Mouse (Mus musculus) hindbrain, embryonic 13.5 days (tissue): ENCODE data around the gene Klc1. TPM values are rescaled to one million over a fixed set of nuclear protein-coding genes. Genes with fewer than 3 reads are reported as not detected.

Experiments used
- ATAC-seq: fragments of 200-750 bp; cut with Nextera tagmentation; 2 replicates; pipeline ENCODE4 v1.8.0; 2017; ENCODE audit warnings: moderate TSS enrichment; ENCODE audit not compliant: low FRiP score
- H3K27ac ChIP-seq: fragments of 300-500 bp; sonication (generic); 2 replicates; pipeline ENCODE4 v1.5.1; 2015; ENCODE audit warnings: inconsistent platforms, mild to moderate bottlenecking, moderate library complexity
- H3K27me3 ChIP-seq: fragments of 300-500 bp; sonication (generic); 2 replicates; pipeline ENCODE4 v1.6.1; 2015; ENCODE audit warnings: mild to moderate bottlenecking, inconsistent platforms
- H3K36me3 ChIP-seq: fragments of 300-500 bp; sonication (generic); 2 replicates; pipeline ENCODE4 v1.6.1; 2015; ENCODE audit warnings: mild to moderate bottlenecking, inconsistent platforms
- H3K4me1 ChIP-seq: fragments of 300-500 bp; sonication (generic); replicated peaks from 2 replicates; pipeline ENCODE4 v1.6.1; 2015; ENCODE audit warnings: inconsistent platforms
- H3K4me2 ChIP-seq: fragments of 300-500 bp; sonication (generic); 2 replicates; pipeline ENCODE4 v1.6.1; 2015; ENCODE audit warnings: inconsistent platforms, mild to moderate bottlenecking, moderate library complexity
- H3K4me3 ChIP-seq: fragments of 300-500 bp; sonication (generic); 2 replicates; pipeline ENCODE4 v1.5.1; 2015; ENCODE audit warnings: mild to moderate bottlenecking, inconsistent platforms
- H3K9ac ChIP-seq: fragments of 300-500 bp; sonication (generic); 2 replicates; pipeline ENCODE4 v1.6.1; 2015; ENCODE audit warnings: mild to moderate bottlenecking, inconsistent platforms
- H3K9me3 ChIP-seq: fragments of 300-500 bp; sonication (generic); 2 replicates; pipeline ENCODE4 v1.6.1; 2016; ENCODE audit warnings: inconsistent platforms
- WGBS: fragments of 180-500 bp; shearing (Covaris S2); methylation state at CpG from one replicate; pipeline ENCODE4 v1.1.7; 2015; 5-methylcytosine and 5-hydroxymethylcytosine counted together
- polyA plus RNA-seq: library from polyadenylated mRNA; unstranded; fragments of >200 nt; fragmentation: Nextera tagmentation; extraction: Ambion mirVana; gene quantifications from 2 replicates; pipeline ENCODE4 v1.2.1, GENCODE M21; 2015

Klc1 gene
- polyA plus RNA-seq, 1 experiment from 2014 or later = 571 TPM

GRCm38 (mm10) chr12:111762620-111763280, 4.1 kb downstream of the Klc1 start:
- WGBS = 88% methylated on average over 13 of the region's 13 CpGs
- Histone ChIP-seq H3K9ac (no peak overlapping the region), H3K36me3 (peaks cover 4% of the 10 kb centered on the region; the same call in 1 of the 2 replicates), H3K4me2 (no peak overlapping the region), H3K27ac (no peak overlapping the region; the same call in 1 of the 2 replicates), H3K4me3 (no peak overlapping the region), H3K4me1 (peaks cover 85% of the 10 kb centered on the region), H3K27me3 (no peaks in the 10 kb centered on the region), H3K9me3 (no peaks in the 10 kb centered on the region)
- ATAC-seq = no peak

DNA sequence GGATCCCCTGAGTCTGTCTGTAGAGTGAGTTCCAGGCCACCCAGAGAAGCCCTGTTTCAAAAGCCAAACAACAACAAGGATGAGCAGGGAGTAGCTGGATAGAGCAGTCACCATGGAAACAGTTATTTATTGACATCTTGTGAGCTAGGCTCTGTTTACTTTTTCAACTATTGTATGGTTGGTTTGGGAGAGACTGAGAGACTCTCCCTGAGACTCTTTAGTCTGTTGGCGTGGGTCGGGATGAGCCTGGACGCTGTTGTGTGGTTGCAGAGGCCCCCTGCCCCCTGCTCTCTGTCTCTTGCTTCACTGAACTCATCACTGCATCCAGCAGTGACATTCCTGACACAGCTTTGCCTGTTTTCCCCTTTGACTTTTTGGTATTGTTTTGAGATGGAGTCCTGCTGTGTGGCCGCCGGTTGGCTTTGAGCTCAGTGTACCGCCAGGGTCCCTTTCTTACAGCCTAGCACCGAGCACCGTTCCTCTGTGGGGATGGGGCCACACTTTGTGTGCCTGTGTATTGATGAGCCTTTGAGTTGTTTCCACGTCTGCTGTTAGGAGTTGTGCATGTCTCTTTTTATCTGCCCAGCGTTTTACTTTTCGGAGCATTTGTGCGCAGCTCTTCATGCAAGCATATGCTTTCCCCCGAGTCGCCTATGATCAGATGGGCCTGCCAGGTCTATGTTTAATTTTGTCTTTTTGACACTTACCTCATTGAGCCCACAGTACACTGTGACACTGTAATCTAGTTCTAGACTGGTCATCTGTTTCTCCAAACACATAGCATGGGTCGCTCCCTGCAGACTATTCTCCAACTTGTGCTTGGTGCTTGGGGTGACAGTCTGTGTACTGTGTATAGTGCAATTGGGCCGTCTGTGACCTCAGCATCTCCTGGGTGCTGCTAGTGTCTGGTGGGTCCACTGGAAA, 7.9 kb downstream of the Klc1 start:
- peaks cover 4% of the 10 kb centered on the region; the same call in 1 of the 2 replicates for H3K36me3 ChIP-seq
- WGBS = 20% methylated on average over 16 of the region's 16 CpGs
- H3K27ac ChIP-seq = 0 out of 2 replicates have a peak overlapping the region, but pooled peaks have one; percentile 40
- ATAC-seq = no peak
- peaks cover 84% of the 10 kb centered on the region for H3K4me1 ChIP-seq
- H3K4me2 ChIP-seq = peak overlapping the region; percentile 33
- H3K27me3 ChIP-seq = no peaks in the 10 kb centered on the region
- H3K9ac ChIP-seq = peak overlapping the region; percentile 63
- no peak overlapping the region for H3K4me3 ChIP-seq
- no peaks in the 10 kb centered on the region for H3K9me3 ChIP-seq

DNA sequence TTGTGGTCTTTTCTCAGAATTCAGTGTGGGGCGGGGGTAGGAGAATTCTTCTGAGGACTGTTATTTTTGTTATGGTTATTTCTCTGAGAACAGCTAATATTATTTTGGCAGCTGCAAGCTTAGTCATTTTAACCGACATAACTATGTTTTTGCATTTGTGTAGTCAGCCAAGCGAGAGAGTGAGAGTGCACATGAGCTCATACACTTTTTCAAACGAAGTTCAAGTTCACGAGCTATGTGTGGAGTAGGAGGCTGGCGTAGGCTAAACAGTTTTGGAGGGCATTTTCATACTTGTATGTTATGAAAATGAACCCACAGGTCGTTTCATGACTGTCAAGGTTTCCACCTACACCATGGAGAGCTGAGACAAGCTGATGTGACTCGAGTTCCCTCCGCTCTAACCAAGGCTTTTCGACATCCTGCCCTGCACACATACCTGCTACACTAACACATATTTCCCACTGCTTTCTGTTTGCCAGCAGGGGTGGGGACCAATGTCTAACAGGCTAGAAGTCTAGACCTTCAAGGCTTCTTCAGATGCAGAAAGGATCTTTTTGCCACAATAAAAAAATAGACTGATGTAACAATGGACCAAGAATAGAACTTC, 9.8 kb downstream of the Klc1 start:
- Histone ChIP-seq H3K4me1 (peaks cover 65% of the 10 kb centered on the region), H3K9ac (no peak overlapping the region), H3K36me3 (peaks cover 17% of the 10 kb centered on the region), H3K27me3 (no peaks in the 10 kb centered on the region), H3K9me3 (no peaks in the 10 kb centered on the region), H3K27ac (no peak overlapping the region), H3K4me2 (no peak overlapping the region), H3K4me3 (no peak overlapping the region)
- 92% methylated on average over 10 of the region's 10 CpGs for WGBS
- ATAC-seq = no peak

DNA sequence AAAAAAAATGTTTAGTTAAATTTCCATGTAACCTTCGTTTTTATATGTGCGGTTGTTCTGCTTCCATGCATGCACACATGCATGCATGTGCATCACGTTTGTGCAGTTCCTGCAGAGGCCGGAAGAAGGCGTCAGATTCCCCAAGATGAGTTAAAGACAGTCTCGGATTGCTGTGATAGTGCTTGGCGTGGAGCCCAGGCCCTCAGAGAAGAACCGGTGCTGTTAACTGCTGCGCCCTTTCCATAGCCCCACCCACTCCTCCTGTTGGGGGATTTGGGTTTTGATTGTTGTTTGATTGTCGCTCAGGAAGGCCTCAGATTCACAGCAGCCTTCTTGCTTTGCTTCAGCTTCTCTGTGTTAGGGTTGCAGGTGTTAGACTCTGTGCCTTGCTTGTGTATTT, 10.7 kb downstream of the Klc1 start:
- H3K9ac ChIP-seq = no peak overlapping the region
- 34% methylated on average over 10 of the region's 10 CpGs for WGBS
- no peaks in the 10 kb centered on the region for H3K27me3 ChIP-seq
- ATAC-seq = no peak
- H3K27ac ChIP-seq = peak overlapping the region; percentile 67
- no peaks in the 10 kb centered on the region for H3K9me3 ChIP-seq
- peaks cover 59% of the 10 kb centered on the region for H3K4me1 ChIP-seq
- H3K4me3 ChIP-seq = no peak overlapping the region
- no peak overlapping the region for H3K4me2 ChIP-seq
- peaks cover 25% of the 10 kb centered on the region for H3K36me3 ChIP-seq

DNA sequence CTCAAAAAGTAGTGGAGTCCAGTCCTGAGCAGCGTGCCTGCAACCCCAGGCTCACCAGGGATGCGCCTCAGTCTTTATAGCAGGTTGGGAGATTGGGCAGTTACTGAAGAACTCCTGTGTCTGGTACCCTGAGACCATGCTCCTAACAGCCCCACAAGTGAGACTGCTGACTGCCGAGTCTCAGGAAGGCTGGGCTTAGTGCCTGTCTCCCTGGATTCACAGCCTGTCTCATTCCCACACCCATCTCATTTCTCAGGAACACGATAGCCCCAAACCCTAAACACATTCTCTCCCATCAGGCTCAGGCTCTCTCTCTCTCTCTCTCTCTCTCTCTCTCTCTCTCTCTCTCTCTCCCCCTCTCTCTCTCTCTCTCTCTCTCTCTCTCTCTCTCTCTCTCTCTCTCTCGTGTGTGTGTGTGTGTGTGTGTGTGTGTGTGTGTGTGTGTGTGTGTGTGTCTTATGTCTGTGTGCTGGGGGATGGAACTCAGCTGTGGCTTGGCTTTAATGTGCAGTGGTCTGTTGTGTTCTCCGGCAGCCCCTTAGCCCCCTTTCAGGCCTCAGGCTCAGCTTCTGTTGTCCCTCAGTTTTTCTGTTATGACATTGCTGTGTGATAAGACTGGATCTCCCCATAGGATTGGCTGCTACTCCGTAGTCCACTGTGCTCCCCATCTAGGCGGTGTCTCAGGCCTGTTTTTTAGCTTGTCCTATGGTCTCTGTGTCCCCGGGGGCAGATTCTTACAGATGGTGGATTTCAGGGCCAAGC, 11.3 kb downstream of the Klc1 start:
- WGBS = 60% methylated on average over 8 of the region's 9 CpGs
- no peaks in the 10 kb centered on the region for H3K27me3 ChIP-seq
- H3K9ac ChIP-seq = peak overlapping the region; percentile 13; the same call in 1 of the 2 replicates
- no peaks in the 10 kb centered on the region for H3K9me3 ChIP-seq
- H3K36me3 ChIP-seq = peaks cover 32% of the 10 kb centered on the region
- peak; percentile 44; the same call in 1 of the 2 replicates for ATAC-seq
- H3K4me2 ChIP-seq = no peak overlapping the region
- H3K27ac ChIP-seq = peak overlapping the region; percentile 67
- H3K4me1 ChIP-seq = peaks cover 58% of the 10 kb centered on the region
- H3K4me3 ChIP-seq = no peak overlapping the region

DNA sequence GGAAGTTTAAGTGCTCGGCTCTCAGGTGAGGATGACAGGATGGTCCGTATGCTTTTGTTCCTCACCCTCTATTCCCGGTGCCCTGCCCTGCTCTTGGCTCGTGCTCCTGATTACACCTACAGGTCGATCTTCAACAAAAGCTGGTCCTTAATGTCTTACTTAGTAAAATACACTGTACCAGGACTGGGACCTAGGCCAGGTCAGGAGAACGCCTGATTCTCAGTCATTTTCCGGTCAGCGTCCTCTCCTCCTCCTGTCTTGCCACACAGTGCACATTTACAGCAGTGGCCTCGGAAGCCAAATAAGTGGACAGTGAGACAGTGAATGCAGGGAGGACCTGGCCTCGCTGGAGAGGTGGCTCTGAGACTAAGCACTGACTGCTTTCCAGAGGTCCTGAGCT, 12.0 kb downstream of the Klc1 start:
- Histone ChIP-seq H3K4me1 (peaks cover 52% of the 10 kb centered on the region), H3K27me3 (no peaks in the 10 kb centered on the region), H3K4me3 (no peak overlapping the region), H3K4me2 (no peak overlapping the region), H3K9me3 (no peaks in the 10 kb centered on the region), H3K9ac (no peak overlapping the region), H3K36me3 (peaks cover 38% of the 10 kb centered on the region), H3K27ac (peak overlapping the region; percentile 62; the same call in 1 of the 2 replicates)
- 92% methylated on average over 10 of the region's 10 CpGs for WGBS
- no peak for ATAC-seq

DNA sequence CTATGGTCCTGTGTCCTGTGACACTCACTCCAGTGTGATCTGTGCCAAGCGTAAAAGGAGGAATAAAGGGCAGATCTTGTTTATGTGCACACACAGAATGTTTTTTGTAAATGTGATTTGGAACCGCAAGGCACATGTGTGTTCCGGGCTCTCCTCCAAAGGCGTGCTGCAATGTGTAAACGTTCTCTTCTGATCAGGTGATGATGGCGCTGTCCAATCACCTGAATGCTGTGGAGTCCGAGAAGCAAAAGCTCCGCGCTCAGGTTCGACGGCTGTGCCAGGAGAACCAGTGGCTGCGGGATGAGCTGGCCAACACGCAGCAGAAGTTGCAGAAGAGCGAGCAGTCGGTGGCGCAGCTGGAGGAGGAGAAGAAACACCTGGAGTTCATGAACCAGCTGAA, 15.5 kb downstream of the Klc1 start:
- H3K9ac ChIP-seq = no peak overlapping the region
- H3K9me3 ChIP-seq = no peaks in the 10 kb centered on the region
- 91% methylated on average over 16 of the region's 16 CpGs for WGBS
- peaks cover 72% of the 10 kb centered on the region for H3K36me3 ChIP-seq
- H3K27ac ChIP-seq = no peak overlapping the region
- H3K27me3 ChIP-seq = no peaks in the 10 kb centered on the region
- H3K4me2 ChIP-seq = no peak overlapping the region
- no peak for ATAC-seq
- H3K4me3 ChIP-seq = no peak overlapping the region
- H3K4me1 ChIP-seq = peaks cover 20% of the 10 kb centered on the region

GRCm38 (mm10) chr12:111774845-111775244, 16.2 kb downstream of the Klc1 start:
- Histone ChIP-seq H3K4me1 (peaks cover 13% of the 10 kb centered on the region), H3K4me2 (no peak overlapping the region), H3K9ac (peak overlapping the region; percentile 13; the same call in 1 of the 2 replicates), H3K9me3 (no peaks in the 10 kb centered on the region), H3K4me3 (no peak overlapping the region), H3K36me3 (peaks cover 79% of the 10 kb centered on the region), H3K27me3 (no peaks in the 10 kb centered on the region), H3K27ac (peak overlapping the region; percentile 19)
- ATAC-seq = 0 out of 2 replicates have a peak, but pooled peaks have one; percentile 39
- 60% methylated on average over 15 of the region's 15 CpGs for WGBS

- H3K9me3 ChIP-seq = no peaks in the 10 kb centered on the region
- H3K4me2 ChIP-seq = no peak overlapping the region
- ATAC-seq = no peak
- peaks cover 5% of the 10 kb centered on the region for H3K4me1 ChIP-seq
- H3K36me3 ChIP-seq = peaks cover 98% of the 10 kb centered on the region
- H3K27ac ChIP-seq = no peak overlapping the region
- H3K27me3 ChIP-seq = no peaks in the 10 kb centered on the region
- WGBS = 91% methylated on average over 13 of the region's 13 CpGs
- no peak overlapping the region for H3K9ac ChIP-seq
- no peak overlapping the region for H3K4me3 ChIP-seq
These were observed 19.3 kb downstream of the Klc1 start for GRCm38 (mm10) chr12:111777919-111778318.

DNA sequence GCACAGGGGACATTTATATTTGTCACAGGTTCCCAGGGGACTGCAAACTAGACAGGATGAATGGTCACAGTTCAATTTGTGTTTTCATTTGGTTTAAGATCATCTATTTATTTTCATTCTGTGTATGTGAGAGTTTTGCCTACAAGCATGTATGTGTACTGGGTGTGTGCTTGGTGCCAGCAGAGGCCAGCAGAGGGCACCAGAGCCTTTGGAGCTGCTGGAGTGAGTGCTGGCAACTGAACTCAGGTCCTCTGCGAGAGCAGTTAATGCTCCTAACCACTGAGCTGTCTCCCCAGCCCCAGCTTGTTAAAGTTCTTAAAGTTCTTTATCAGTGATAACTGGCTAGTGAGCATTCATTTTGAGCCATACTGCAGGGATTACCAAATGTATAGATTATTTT, 20.9 kb downstream of the Klc1 start:
- peaks cover 2% of the 10 kb centered on the region for H3K4me1 ChIP-seq
- no peaks in the 10 kb centered on the region for H3K9me3 ChIP-seq
- H3K36me3 ChIP-seq = peaks cover 98% of the 10 kb centered on the region
- H3K27me3 ChIP-seq = no peaks in the 10 kb centered on the region
- no peak overlapping the region for H3K4me3 ChIP-seq
- no peak overlapping the region for H3K27ac ChIP-seq
- no peak overlapping the region for H3K9ac ChIP-seq
- 96% methylated on average over 1 of the region's 1 CpGs for WGBS
- ATAC-seq = no peak
- no peak overlapping the region for H3K4me2 ChIP-seq

DNA sequence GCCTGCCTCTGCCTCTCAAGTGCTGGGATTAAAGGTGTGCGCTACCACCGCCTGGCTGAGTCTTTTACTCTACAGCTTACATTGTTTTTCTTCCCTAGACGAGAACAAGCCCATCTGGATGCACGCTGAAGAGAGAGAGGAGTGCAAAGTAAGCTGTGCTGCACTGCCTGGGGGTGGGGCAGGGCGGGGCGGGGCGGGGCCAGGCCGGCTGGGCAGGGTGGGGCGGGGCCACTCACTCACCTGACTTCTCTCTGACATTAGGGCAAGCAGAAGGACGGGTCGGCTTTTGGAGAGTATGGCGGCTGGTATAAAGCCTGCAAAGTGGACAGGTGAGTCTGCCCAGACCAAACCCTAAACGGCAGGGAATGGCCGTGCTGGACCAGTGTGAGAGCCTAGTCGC, 26.5 kb downstream of the Klc1 start:
- no peaks in the 10 kb centered on the region for H3K4me1 ChIP-seq
- H3K27ac ChIP-seq = no peak overlapping the region
- peaks cover 99% of the 10 kb centered on the region for H3K36me3 ChIP-seq
- H3K4me2 ChIP-seq = no peak overlapping the region
- H3K9me3 ChIP-seq = no peaks in the 10 kb centered on the region
- H3K4me3 ChIP-seq = no peak overlapping the region
- WGBS = 77% methylated on average over 14 of the region's 15 CpGs
- no peak overlapping the region for H3K9ac ChIP-seq
- H3K27me3 ChIP-seq = no peaks in the 10 kb centered on the region
- no peak for ATAC-seq
